Mouse (Mus musculus) cerebellum, adult 2 months (tissue): ENCODE measurements around the gene Mxd1. TPM values are rescaled to one million over a fixed set of nuclear protein-coding genes. Genes with fewer than 3 reads are reported as not detected.

ENCODE experiments used
- DNase-seq, 2 experiments: peaks; one replicate each; pipeline ENCODE4 v3.0.0; 2021
- H3K27ac ChIP-seq: fragments of 200-500 bp; 2 replicates; pipeline ENCODE4 v1.5.1; 2012; ENCODE audit warnings: low read length, control low read depth, inconsistent platforms; ENCODE audit not compliant: insufficient read depth
- H3K27me3 ChIP-seq: fragments of 200-500 bp; 2 replicates; pipeline ENCODE4 v1.6.1; 2012; ENCODE audit warnings: inconsistent platforms, mild to moderate bottlenecking, low read length, moderate library complexity; ENCODE audit not compliant: control insufficient read depth, insufficient read depth
- H3K4me1 ChIP-seq: fragments of 200-500 bp; 2 replicates; pipeline ENCODE4 v1.6.1; 2011; ENCODE audit warnings: low read length; ENCODE audit not compliant: control insufficient read depth, insufficient read depth
- H3K4me3 ChIP-seq: fragments of 200-500 bp; replicated peaks from 2 replicates; pipeline ENCODE3; 2011; ENCODE audit warnings: mild to moderate bottlenecking, low read depth, low read length, control low read depth; ENCODE audit not compliant: insufficient read depth
- CTCF ChIP-seq: fragments of 200-500 bp; IDR thresholded peaks from 2 replicates; pipeline ENCODE4 v1.5.1; 2011; ENCODE audit warnings: low read depth, mild to moderate bottlenecking, control low read depth, low read length, moderate library complexity, borderline replicate concordance; ENCODE audit not compliant: insufficient read depth
- POLR2A ChIP-seq: fragments of 200-500 bp; IDR thresholded peaks from 2 replicates; pipeline ENCODE4 v1.6.1; 2011; ENCODE audit warnings: low read length, control low read depth, borderline replicate concordance; ENCODE audit not compliant: insufficient read depth
- WGBS: fragments of 180-500 bp; shearing (Covaris S2); methylation state at CpG from one replicate; pipeline ENCODE4 v1.1.7; 2018; 5-methylcytosine and 5-hydroxymethylcytosine counted together
- polyA plus RNA-seq: library from polyadenylated mRNA; depleted of rRNA; stranded (reverse); fragments of >200 nt; gene quantifications from 2 replicates; pipeline ENCODE4 v1.2.3, GENCODE M21; 2012; rRNA removed

Mxd1 gene
- polyA plus RNA-seq, 1 experiment: 21.9 TPM

DNA sequence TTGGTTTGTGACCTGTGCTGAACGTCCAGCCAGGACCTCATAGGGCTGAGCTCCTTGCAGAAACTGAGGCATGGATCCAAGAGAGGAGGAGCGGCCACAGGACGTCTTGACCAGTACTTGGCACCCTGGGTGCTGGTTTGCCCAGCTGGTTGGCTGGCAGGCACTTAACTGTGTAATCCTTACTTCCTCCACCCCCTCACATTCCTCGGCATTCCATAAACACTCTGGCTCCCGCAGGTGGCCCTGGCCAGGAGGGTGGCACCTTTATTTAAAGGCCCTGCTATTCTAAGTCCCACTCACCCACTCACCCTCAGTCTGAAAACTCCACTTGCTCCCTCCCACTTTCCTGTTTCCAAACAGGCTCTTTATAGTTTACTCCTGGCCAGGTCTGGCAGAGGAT is 58.2 kb downstream of the Mxd1 start:
- Histone ChIP-seq H3K4me3 (no peak overlapping the region), H3K4me1 (peaks cover 3% of the 10 kb centered on the region; the same call in 1 of the 2 replicates), H3K27me3 (no peaks in the 10 kb centered on the region), H3K27ac (no peak overlapping the region)
- 18% methylated on average over 5 of the region's 5 CpGs for WGBS
- TF ChIP-seq CTCF (no peak), POLR2A (no peak)
- DNase-seq: peak in 1 of 2 experiments; percentile 25

DNA sequence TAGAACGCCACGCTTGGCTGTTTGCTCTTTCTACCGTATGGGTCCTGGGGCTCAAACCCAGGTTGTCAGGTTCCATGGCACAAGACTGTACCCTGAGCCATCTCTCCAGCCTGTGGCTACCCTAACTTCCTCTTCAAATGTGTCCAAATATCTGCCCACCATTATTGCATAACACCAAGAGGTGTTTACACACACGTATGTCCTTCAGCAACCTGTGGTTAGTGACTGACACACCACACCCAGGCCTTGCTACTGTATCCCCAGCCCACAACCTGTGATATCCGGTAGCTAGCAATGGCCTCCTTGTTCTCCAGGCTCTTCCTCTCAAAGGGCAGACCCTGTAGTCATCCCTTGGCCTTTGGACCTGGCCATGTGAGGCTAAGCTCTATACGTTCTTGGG is 59.7 kb downstream of the Mxd1 start:
- Histone ChIP-seq H3K4me1 (peaks cover 3% of the 10 kb centered on the region; the same call in 1 of the 2 replicates), H3K27ac (no peak overlapping the region), H3K27me3 (no peaks in the 10 kb centered on the region), H3K4me3 (no peak overlapping the region)
- TF ChIP-seq CTCF (no peak), POLR2A (no peak)
- DNase-seq: no peak
- WGBS: 94% methylated on average over 6 of the region's 6 CpGs

DNA sequence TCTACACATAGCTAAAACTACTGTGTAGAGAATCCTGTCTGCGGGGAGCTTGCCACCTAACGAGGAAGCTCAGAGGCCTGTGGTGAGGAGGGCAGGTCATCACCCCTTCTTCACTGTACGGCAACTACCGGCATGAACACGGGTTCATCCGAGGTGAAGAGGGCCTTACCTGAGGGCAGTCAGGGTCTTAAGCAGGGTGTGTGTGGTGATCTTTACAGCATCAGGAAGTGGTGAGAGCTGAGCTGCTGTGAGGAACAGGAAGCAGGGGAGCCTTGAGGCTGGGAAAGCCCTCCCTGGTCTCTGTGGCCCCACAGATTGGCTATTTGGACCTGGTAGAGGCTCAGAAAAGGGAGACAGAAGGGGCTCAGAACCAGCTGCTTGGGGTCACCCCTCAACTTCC is 61.5 kb downstream of the Mxd1 start:
- H3K27ac ChIP-seq: no peak overlapping the region
- DNase-seq: no peak
- no peaks in the 10 kb centered on the region for H3K27me3 ChIP-seq
- peaks cover 3% of the 10 kb centered on the region; the same call in 1 of the 2 replicates for H3K4me1 ChIP-seq
- 93% methylated on average over 6 of the region's 6 CpGs for WGBS
- no peak overlapping the region for H3K4me3 ChIP-seq
- TF ChIP-seq CTCF (no peak), POLR2A (no peak)

DNA sequence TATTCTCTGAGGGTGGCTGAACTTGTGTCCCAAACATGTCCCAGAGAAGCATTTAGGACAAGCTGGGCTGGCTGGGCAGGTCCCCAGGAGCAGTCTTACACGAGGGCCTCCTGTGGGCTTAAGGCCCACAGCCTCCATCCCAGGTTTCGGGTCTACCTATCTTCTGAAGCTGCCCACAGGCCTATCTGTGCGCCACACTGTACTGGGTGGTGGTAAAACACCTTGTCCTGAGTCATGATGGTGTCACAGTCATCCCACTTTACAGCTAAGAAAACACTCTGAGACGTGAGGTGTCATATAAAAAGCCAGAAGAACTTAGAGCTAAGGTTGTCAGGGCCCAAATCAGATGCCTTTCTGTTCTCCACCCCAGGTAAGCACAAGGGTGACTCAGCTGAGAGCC is 62.7 kb downstream of the Mxd1 start:
- TF ChIP-seq POLR2A: no peak
- no peak for TF ChIP-seq CTCF
- WGBS: 88% methylated on average over 4 of the region's 4 CpGs
- Histone ChIP-seq H3K4me3 (no peak overlapping the region), H3K4me1 (peaks cover 3% of the 10 kb centered on the region; the same call in 1 of the 2 replicates), H3K27me3 (no peaks in the 10 kb centered on the region), H3K27ac (no peak overlapping the region)
- DNase-seq: no peak

DNA sequence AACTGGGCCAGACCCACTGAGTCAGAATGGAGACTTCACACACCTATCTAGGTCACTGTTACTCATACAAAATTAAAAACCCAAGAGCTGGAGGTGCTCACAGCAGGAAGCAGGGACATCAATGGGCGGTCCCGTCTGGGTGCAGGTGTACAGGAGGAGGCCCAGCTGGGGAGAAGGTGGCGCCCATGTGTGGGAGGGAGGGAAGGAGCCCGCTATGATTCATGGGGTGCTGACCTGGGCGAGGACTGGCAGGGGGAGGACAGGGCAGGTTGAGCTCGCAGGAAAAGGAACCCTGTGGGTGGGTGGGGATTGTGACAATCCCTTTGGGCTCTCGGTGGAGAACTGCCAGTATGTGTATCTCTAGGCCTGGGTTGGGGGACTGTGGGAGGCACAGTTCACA is 63.7 kb downstream of the Mxd1 start:
- no peak overlapping the region for H3K4me3 ChIP-seq
- DNase-seq: no peak
- H3K27me3 ChIP-seq: no peaks in the 10 kb centered on the region
- TF ChIP-seq CTCF: no peak
- TF ChIP-seq POLR2A: no peak
- no peak overlapping the region for H3K27ac ChIP-seq
- H3K4me1 ChIP-seq: peaks cover 1% of the 10 kb centered on the region; the same call in 1 of the 2 replicates
- 58% methylated on average over 7 of the region's 7 CpGs for WGBS

DNA sequence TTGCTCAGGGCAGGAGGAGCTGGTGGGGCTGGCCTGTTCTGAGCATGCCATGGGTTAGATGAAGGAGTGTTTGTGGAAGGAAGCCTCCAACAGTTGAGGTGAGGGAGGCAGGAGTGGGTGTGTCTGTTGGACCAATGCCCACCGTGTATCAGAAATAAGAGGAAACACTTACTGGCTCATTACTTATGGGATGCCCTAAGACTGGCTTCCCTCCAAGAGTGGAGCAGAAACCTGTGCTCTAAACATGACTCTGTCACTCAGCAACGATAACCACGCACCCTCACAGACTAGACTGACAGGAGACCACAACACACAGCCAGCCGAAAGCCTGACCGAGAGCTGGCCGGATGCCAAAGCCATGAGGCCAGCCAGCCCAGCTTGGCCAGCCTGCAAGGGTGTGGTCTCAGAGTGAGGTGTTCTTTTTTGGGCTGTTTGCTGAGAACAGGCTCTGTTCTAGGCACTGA is 69.0 kb downstream of the Mxd1 start:
- DNase-seq: peak; percentile 34 to 41
- Histone ChIP-seq H3K4me3 (no peak overlapping the region), H3K4me1 (peaks cover 7% of the 10 kb centered on the region; the same call in 1 of the 2 replicates), H3K27me3 (no peaks in the 10 kb centered on the region), H3K27ac (no peak overlapping the region)
- 6% methylated on average over 6 of the region's 6 CpGs for WGBS
- TF ChIP-seq POLR2A: no peak

DNA sequence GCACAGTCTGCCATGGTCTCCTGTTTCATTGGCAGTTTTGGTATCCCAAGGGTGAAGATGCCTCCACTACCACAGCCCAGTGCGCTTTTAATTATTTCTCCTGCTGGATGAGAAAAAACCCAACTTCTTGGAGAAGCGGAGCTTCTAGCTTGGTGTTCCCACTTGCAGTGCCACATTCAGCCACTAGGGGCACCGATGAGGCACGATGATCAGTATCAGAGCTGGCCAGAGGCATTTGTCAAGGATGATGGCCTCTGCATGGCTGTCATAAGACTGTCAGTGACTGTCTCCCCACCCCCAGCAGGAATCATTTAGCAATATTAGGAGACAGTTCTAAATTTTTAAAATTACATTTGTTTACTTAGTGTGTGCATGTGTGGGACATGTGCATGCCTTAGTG is 69.8 kb downstream of the Mxd1 start:
- TF ChIP-seq POLR2A: no peak
- TF ChIP-seq CTCF: peak; percentile 91
- Histone ChIP-seq H3K27ac (no peak overlapping the region), H3K4me1 (peaks cover 7% of the 10 kb centered on the region; the same call in 1 of the 2 replicates), H3K4me3 (no peak overlapping the region), H3K27me3 (no peaks in the 10 kb centered on the region)
- WGBS: 11% methylated on average over 4 of the region's 4 CpGs
- peak; percentile 71 to 86 for DNase-seq

DNA sequence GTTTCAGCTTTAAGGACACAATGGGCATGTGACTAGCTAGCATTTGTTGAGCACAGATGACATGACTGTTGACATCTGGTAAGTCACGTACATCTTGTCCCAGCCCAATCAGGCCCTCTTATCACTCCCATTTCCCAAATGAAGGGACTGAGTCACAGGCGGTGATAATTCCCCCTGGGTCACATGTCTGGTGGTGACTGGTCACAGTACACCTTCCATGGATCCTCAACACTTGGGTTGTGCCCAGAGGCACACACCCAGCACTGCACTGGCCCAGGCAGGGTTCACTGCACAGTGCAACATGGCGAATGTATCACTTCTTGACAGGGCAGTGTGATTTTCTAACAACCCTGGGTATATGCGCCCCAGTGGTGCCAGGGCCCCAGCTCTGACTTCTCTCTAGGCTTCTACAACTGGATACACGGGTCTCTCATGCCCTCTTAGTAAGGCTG is 70.2 kb downstream of the Mxd1 start:
- no peak for TF ChIP-seq POLR2A
- no peak for TF ChIP-seq CTCF
- Histone ChIP-seq H3K27ac (no peak overlapping the region), H3K4me3 (no peak overlapping the region), H3K4me1 (peaks cover 7% of the 10 kb centered on the region; the same call in 1 of the 2 replicates), H3K27me3 (no peaks in the 10 kb centered on the region)
- WGBS: 75% methylated on average over 5 of the region's 5 CpGs
- DNase-seq: no peak

Other genes with a start within 250 kb of the Mxd1 start
- 0.82 and 1.1 TPM in 2 replicates for gene Gm44790, start 242.5 kb downstream of the Mxd1 start, polyA plus RNA-seq
- gene C87436, start 230.8 kb downstream of the Mxd1 start, polyA plus RNA-seq: 24.3 and 25.3 TPM in 2 replicates
- 179 and 186 TPM in 2 replicates for gene Pcbp1, start 142.8 kb downstream of the Mxd1 start, polyA plus RNA-seq
- gene Asprv1, start 41.0 kb downstream of the Mxd1 start, polyA plus RNA-seq: 2.1 and 2.5 TPM in 2 replicates
- 59.8 and 62.5 TPM in 2 replicates for gene Snrnp27, start 15.4 kb upstream of the Mxd1 start, polyA plus RNA-seq
- 30.3 and 31.0 TPM in 2 replicates for gene Gmcl1, start 64.2 kb upstream of the Mxd1 start, polyA plus RNA-seq
- 7.3 and 8.1 TPM in 2 replicates for gene Anxa4, start 124.4 kb upstream of the Mxd1 start, polyA plus RNA-seq
- 152 and 165 TPM in 2 replicates for gene Aak1, start 180.4 kb upstream of the Mxd1 start, polyA plus RNA-seq